Mouse (Mus musculus): ENCODE data around the gene Blvrb.

- TF ChIP-seq CTCF (IDR thresholded peaks at IDR 0.05; ENCODE audit: low read depth, low read length) (no peak), GATA1 (IDR thresholded peaks at IDR 0.05; ENCODE audit: borderline replicate concordance, low read length) (no peak), TAL1 (conservative IDR thresholded peaks at IDR 0.05; ENCODE audit: low read depth, low read length) (0 out of 2 replicates have a peak, but pooled peaks have one; percentile 31), GATA2 (IDR thresholded peaks at IDR 0.05; ENCODE audit: borderline replicate concordance, low read depth, low read length) (no peak), POLR2AphosphoS5 (IDR thresholded peaks at IDR 0.05; ENCODE audit: insufficient replicate concordance, low read depth, low read length) (no peak)
Observed at GRCm38 (mm10) chr7:27448421-27449206, 836 bp downstream of the Blvrb start.

All from G1E (cell line).